Mouse (Mus musculus): ENCODE data around the gene Timm8a2. TPM values are rescaled to one million over a fixed set of nuclear protein-coding genes. Genes with fewer than 3 reads are reported as not detected.

Timm8a2 gene
- polyA plus RNA-seq, 1 experiment from 2014 or later = not detected

DNA sequence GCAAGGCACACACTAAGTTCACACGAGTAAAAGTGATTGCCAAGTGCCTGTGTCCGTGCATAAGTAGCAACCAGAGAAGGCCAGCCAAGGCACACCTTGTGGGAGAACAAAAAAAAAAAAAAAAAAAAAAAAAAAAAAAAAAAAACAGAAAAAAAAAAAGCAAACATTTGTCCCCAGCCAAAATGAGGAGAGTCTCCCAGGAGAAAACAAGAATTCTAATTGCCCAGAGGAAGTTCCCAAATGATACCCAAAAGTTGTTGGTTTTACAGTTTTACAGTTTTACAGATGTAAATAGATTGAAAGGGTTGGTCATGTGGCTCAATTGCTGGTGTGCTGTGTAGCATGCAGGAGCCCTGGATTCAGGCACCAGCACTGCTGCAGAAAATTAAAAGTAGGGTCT, 2.4 kb upstream of the Timm8a2 start:
- Histone ChIP-seq H3K36me3 (ENCODE audit: control insufficient read depth, insufficient read depth, low read length) (no peaks in the 10 kb centered on the region), H3K9ac (ENCODE audit: low read length) (no peak overlapping the region), H3K27me3 (ENCODE audit: control insufficient read depth, insufficient read depth, low read length) (no peaks in the 10 kb centered on the region), H3K27ac (replicated peaks; ENCODE audit: low read depth, low read length) (no peak overlapping the region), H3K4me1 (ENCODE audit: control insufficient read depth, insufficient read depth, low read length) (no peaks in the 10 kb centered on the region), H3K4me2 (ENCODE audit: low read depth, severe bottlenecking) (no peak overlapping the region), H3K9me3 (ENCODE audit: control insufficient read depth, low read length) (no peaks in the 10 kb centered on the region), H3K4me3 (ENCODE audit: low read depth, low read length) (no peak overlapping the region)
- no peak for ATAC-seq (ENCODE audit: insufficient number of reproducible peaks, low FRiP score, low TSS enrichment, low read depth)
- DNase-seq (ENCODE audit: low spot score) = no peak
- WGBS = 81% methylated on average over 2 of the region's 2 CpGs

DNA sequence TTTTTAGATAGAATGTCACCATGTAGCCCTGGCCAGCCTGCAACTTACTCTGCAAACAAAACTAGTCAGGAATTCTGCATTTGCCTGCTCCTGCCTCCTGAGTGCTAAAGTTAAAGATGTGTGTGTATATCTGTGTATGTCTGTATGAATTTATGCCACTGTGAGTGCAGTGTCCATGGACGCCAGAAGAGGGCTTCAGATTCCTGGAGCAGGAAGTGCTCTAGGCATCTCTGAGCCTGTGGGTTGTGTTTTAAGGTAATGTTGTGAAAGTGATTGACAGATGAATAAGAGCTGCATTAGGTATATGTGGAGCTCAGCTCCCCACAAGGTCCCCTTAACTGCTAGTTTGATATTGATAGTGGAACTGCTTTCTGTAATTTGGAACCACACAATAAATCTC, 707 bp downstream of the Timm8a2 start:
- no peaks in the 10 kb centered on the region for H3K36me3 ChIP-seq (ENCODE audit: control insufficient read depth, insufficient read depth, low read length)

DNA sequence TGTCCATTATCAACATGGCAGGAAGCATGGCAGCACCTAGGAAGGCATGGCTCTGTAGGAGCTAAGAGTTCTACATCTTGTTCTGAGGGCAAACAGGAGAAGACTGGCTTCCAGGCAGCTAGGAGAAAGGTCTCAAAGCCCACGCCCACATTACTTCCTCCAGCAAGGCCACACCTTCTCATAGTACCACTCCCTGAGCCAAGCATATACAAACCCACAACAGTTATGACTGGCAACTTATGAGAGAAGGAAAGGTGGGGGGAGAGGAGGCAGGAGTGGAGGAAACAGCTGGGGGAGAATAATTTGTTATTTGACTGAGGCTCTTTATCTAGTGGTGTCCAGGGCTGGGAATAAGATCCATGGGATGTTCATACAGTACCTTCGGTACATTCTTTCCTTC, 1.4 kb downstream of the Timm8a2 start:
- no peak for DNase-seq (ENCODE audit: low spot score)
- no peak overlapping the region for H3K9ac ChIP-seq (ENCODE audit: low read length)
- no peak for ATAC-seq (ENCODE audit: insufficient number of reproducible peaks, low FRiP score, low TSS enrichment, low read depth)
- no peak overlapping the region for H3K4me3 ChIP-seq (ENCODE audit: low read depth, low read length)
- H3K9me3 ChIP-seq (ENCODE audit: control insufficient read depth, low read length) = no peaks in the 10 kb centered on the region
- H3K36me3 ChIP-seq (ENCODE audit: control insufficient read depth, insufficient read depth, low read length) = no peaks in the 10 kb centered on the region
- H3K4me2 ChIP-seq (ENCODE audit: low read depth, severe bottlenecking) = no peak overlapping the region
- H3K4me1 ChIP-seq (ENCODE audit: control insufficient read depth, insufficient read depth, low read length) = no peaks in the 10 kb centered on the region
- H3K27me3 ChIP-seq (ENCODE audit: control insufficient read depth, insufficient read depth, low read length) = no peaks in the 10 kb centered on the region
- 90% methylated on average over 2 of the region's 2 CpGs for WGBS
- H3K27ac ChIP-seq (replicated peaks; ENCODE audit: low read depth, low read length) = no peak overlapping the region

More for the DNA sequence above, 707 bp downstream of the Timm8a2 start:
- H3K4me2 ChIP-seq (ENCODE audit: low read depth, severe bottlenecking) = no peak overlapping the region
- no peak overlapping the region for H3K9ac ChIP-seq (ENCODE audit: low read length)
- no peak overlapping the region for H3K4me3 ChIP-seq (ENCODE audit: low read depth, low read length)
- no peaks in the 10 kb centered on the region for H3K4me1 ChIP-seq (ENCODE audit: control insufficient read depth, insufficient read depth, low read length)
- no peak for DNase-seq (ENCODE audit: low spot score)
- no peak for ATAC-seq (ENCODE audit: insufficient number of reproducible peaks, low FRiP score, low TSS enrichment, low read depth)
- H3K27me3 ChIP-seq (ENCODE audit: control insufficient read depth, insufficient read depth, low read length) = no peaks in the 10 kb centered on the region
- no peaks in the 10 kb centered on the region for H3K9me3 ChIP-seq (ENCODE audit: control insufficient read depth, low read length)
- 92% methylated on average over 1 of the region's 1 CpGs for WGBS
- no peak overlapping the region for H3K27ac ChIP-seq (replicated peaks; ENCODE audit: low read depth, low read length)

DNA sequence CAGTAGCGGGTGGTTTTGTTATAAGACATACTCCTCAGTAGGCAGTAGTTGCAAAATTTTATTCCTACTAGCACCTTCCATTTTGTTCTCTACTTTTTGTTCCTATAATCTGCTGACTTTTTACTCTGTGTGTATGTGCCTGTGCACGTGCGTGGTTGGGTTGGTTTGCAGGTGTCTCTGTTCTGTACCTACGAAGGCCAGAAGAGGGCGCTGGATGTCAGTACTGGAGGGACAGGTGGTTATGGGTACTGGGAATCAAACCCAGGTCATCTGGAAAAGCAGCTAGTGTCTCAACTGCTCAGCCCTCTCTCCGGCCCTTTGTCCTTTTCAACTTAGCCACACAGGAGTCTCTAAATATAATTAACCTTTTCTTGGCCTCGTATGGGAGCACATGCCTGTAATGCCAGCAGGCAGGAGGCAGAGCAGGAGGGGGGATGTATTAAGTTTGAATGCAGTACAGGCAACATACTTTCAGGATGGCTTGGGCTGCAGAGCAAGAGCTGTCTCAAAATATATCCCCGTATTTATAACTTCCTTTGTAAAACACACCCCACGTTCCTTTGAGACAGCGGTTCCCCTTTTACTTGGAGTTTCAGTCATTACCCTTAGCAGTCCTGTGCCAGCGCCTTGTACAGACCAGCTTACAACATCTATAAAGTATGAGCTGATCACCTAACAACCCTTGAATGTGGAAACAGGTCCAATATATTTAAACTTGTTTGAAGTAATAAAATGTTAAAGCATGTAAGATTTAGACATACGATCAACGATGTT, 4.6 kb downstream of the Timm8a2 start:
- H3K9ac ChIP-seq (ENCODE audit: low read length) = no peak overlapping the region
- H3K36me3 ChIP-seq (ENCODE audit: control insufficient read depth, insufficient read depth, low read length) = no peaks in the 10 kb centered on the region
- no peaks in the 10 kb centered on the region for H3K9me3 ChIP-seq (ENCODE audit: control insufficient read depth, low read length)
- H3K27ac ChIP-seq (replicated peaks; ENCODE audit: low read depth, low read length) = no peak overlapping the region
- no peak overlapping the region for H3K4me3 ChIP-seq (ENCODE audit: low read depth, low read length)
- H3K27me3 ChIP-seq (ENCODE audit: control insufficient read depth, insufficient read depth, low read length) = no peaks in the 10 kb centered on the region
- no peak for ATAC-seq (ENCODE audit: insufficient number of reproducible peaks, low FRiP score, low TSS enrichment, low read depth)
- H3K4me2 ChIP-seq (ENCODE audit: low read depth, severe bottlenecking) = no peak overlapping the region
- no peaks in the 10 kb centered on the region for H3K4me1 ChIP-seq (ENCODE audit: control insufficient read depth, insufficient read depth, low read length)
- DNase-seq (ENCODE audit: low spot score) = no peak
- WGBS = 84% methylated on average over 13 of the region's 13 CpGs

DNA sequence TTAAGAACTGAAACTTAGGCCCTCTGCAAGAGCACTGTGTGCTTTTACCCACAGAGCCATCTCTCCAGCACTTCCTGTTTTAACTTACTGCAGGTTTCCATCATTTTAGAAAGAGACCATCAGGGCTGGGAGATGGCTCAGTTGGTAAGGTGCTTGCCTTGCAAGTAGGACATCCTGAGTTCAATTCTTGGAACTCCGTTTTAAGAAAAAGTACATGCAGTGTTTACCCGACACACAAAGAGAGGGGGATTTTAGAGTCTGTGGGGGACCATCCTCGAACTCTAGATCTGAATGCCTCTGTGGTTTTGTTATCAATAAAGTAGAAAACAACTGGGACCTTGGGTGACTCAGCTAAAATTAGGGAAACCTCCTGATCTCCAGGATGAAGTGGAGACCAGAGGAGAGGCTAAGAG, 6.9 kb downstream of the Timm8a2 start:
- Histone ChIP-seq H3K4me1 (ENCODE audit: control insufficient read depth, insufficient read depth, low read length) (no peaks in the 10 kb centered on the region), H3K4me3 (ENCODE audit: low read depth, low read length) (no peak overlapping the region), H3K4me2 (ENCODE audit: low read depth, severe bottlenecking) (no peak overlapping the region), H3K9ac (ENCODE audit: low read length) (no peak overlapping the region), H3K36me3 (ENCODE audit: control insufficient read depth, insufficient read depth, low read length) (no peaks in the 10 kb centered on the region), H3K27ac (replicated peaks; ENCODE audit: low read depth, low read length) (no peak overlapping the region), H3K27me3 (ENCODE audit: control insufficient read depth, insufficient read depth, low read length) (no peaks in the 10 kb centered on the region), H3K9me3 (ENCODE audit: control insufficient read depth, low read length) (no peaks in the 10 kb centered on the region)
- DNase-seq (ENCODE audit: low spot score) (no peak), ATAC-seq (ENCODE audit: insufficient number of reproducible peaks, low FRiP score, low TSS enrichment, low read depth) (no peak)
- WGBS = 85% methylated on average over 3 of the region's 3 CpGs

DNA sequence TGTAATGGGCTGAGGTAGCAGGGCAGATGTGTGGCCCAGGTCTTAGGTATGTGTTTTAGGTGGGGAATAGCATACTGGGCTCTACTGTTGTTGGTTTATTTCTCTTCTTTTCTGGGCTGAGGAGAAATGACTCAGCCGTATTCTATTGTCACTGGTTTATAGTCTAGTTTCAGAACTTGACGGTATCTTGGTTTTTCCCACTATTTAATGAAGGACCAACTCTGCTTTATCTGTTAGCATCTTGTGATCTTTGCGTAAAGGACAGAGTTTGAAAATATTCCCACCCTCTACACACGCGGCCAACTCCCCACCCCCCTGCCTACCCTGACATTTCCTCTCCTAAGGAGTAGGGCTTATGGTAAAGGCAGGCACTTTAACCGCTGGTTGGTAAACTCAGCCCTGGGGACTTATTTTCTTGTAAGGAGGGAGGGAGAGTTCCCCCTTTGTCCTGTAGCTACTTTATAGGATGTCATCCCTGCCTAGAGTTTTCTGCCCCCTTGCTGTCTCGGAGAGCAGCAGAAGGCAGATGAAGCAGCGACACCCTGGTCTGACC, 7.7 kb downstream of the Timm8a2 start:
- DNase-seq (ENCODE audit: low spot score) (no peak), ATAC-seq (ENCODE audit: insufficient number of reproducible peaks, low FRiP score, low TSS enrichment, low read depth) (no peak)
- Histone ChIP-seq H3K9me3 (ENCODE audit: control insufficient read depth, low read length) (no peaks in the 10 kb centered on the region), H3K27ac (replicated peaks; ENCODE audit: low read depth, low read length) (no peak overlapping the region), H3K4me2 (ENCODE audit: low read depth, severe bottlenecking) (no peak overlapping the region), H3K4me1 (ENCODE audit: control insufficient read depth, insufficient read depth, low read length) (no peaks in the 10 kb centered on the region), H3K36me3 (ENCODE audit: control insufficient read depth, insufficient read depth, low read length) (no peaks in the 10 kb centered on the region), H3K27me3 (ENCODE audit: control insufficient read depth, insufficient read depth, low read length) (no peaks in the 10 kb centered on the region), H3K9ac (ENCODE audit: low read length) (no peak overlapping the region), H3K4me3 (ENCODE audit: low read depth, low read length) (no peak overlapping the region)
- WGBS = 86% methylated on average over 8 of the region's 8 CpGs

DNA sequence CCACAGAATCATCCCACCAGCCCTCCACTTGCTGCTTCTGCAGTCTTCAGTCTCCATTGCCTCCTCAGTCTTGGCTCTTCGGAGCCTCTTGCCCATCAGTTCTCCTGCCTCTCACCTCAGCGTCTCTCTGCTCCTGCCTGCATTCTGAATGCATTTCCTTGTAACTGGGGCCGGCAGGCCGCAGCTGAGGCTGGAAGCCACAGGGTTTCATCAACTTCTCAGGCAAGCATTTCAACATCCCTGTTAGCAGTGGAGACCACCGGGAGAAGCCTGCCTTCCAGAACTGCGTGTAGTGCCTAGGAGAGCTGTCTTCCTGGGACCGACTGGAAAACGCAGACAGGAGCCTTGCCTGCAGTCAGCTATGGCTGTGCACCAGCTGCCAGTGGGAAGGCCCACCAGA, 13.3 kb downstream of the Timm8a2 start:
- H3K27me3 ChIP-seq (ENCODE audit: control insufficient read depth, insufficient read depth, low read length) = no peaks in the 10 kb centered on the region
- no peak overlapping the region for H3K4me2 ChIP-seq (ENCODE audit: low read depth, severe bottlenecking)
- no peak overlapping the region for H3K9ac ChIP-seq (ENCODE audit: low read length)
- H3K9me3 ChIP-seq (ENCODE audit: control insufficient read depth, low read length) = no peaks in the 10 kb centered on the region
- no peak overlapping the region for H3K4me3 ChIP-seq (ENCODE audit: low read depth, low read length)
- DNase-seq (ENCODE audit: low spot score) (no peak), ATAC-seq (ENCODE audit: insufficient number of reproducible peaks, low FRiP score, low TSS enrichment, low read depth) (no peak)
- H3K36me3 ChIP-seq (ENCODE audit: control insufficient read depth, insufficient read depth, low read length) = no peaks in the 10 kb centered on the region
- H3K4me1 ChIP-seq (ENCODE audit: control insufficient read depth, insufficient read depth, low read length) = no peaks in the 10 kb centered on the region
- WGBS = 92% methylated on average over 8 of the region's 8 CpGs
- no peak overlapping the region for H3K27ac ChIP-seq (replicated peaks; ENCODE audit: low read depth, low read length)

DNA sequence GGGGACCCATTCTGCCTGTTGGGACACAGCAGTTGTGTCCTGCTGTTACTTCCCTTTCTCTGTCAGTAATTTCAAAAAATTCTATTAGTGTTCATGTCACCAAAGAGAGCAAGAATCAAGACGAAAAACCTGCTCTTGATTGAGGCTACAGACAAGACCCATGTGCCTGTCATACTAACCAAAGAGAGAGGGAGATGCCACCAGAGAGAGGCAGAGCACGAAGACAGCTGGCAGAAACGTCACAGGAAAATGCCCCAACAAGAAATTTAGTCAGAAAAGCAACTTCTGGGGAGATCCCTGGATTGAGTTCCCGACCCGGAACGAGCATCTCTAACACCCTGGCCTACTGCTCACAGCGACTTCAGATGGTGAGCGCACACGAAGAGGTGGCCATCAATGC, 14.3 kb downstream of the Timm8a2 start:
- Histone ChIP-seq H3K27ac (replicated peaks; ENCODE audit: low read depth, low read length) (no peak overlapping the region), H3K27me3 (ENCODE audit: control insufficient read depth, insufficient read depth, low read length) (no peaks in the 10 kb centered on the region), H3K9ac (ENCODE audit: low read length) (no peak overlapping the region), H3K36me3 (ENCODE audit: control insufficient read depth, insufficient read depth, low read length) (no peaks in the 10 kb centered on the region), H3K4me1 (ENCODE audit: control insufficient read depth, insufficient read depth, low read length) (no peaks in the 10 kb centered on the region), H3K4me3 (ENCODE audit: low read depth, low read length) (no peak overlapping the region), H3K9me3 (ENCODE audit: control insufficient read depth, low read length) (no peaks in the 10 kb centered on the region), H3K4me2 (ENCODE audit: low read depth, severe bottlenecking) (no peak overlapping the region)
- DNase-seq (ENCODE audit: low spot score) = no peak
- WGBS = 88% methylated on average over 9 of the region's 9 CpGs
- no peak for ATAC-seq (ENCODE audit: insufficient number of reproducible peaks, low FRiP score, low TSS enrichment, low read depth)
